Mouse (Mus musculus) E14TG2a.4 (cell line): ENCODE data around the gene Smco2.

Experiments used
- CTCF ChIP-seq: conservative IDR thresholded peaks from 2 replicates; pipeline ENCODE4 v1.5.1; 2014; ENCODE audit warnings: low read length
- NANOG ChIP-seq: IDR thresholded peaks from 2 replicates; pipeline ENCODE4 v1.6.1; 2014; ENCODE audit warnings: borderline replicate concordance, low read length, mixed read lengths
- POU5F1 ChIP-seq: IDR thresholded peaks from 2 replicates; pipeline ENCODE4 v1.6.1; 2014; ENCODE audit warnings: low read length, borderline replicate concordance

- TF ChIP-seq CTCF = no peak
- TF ChIP-seq NANOG = no peak
- TF ChIP-seq POU5F1 = no peak
These were observed 30.0 kb downstream of the Smco2 start for GRCm38 (mm10) chr6:146879856-146880255.
